ENCODE assay signal across 8 mouse cellular contexts in genomic region chr16:35489793-35490192, GRCm38 (mm10). TPM values are rescaled to one million over a fixed set of nuclear protein-coding genes. Genes with fewer than 3 reads are reported as not detected.
DNase-seq lines count a peak whose midpoint lies in the region; ATAC-seq and TF ChIP-seq lines count a peak whose summit lies in the region.

No protein-coding gene starts in this region.

- TF ChIP-seq CTCF in ES-Bruce4 (IDR thresholded peaks at IDR 0.05; ENCODE audit: low read depth, low read length): no peak

- DNase-seq in cerebellum, adult 9-11 months: peak; percentile 40
- DNase-seq in cerebellum, postnatal 36 days: no peak
- no peak for DNase-seq in embryo, embryonic 11 days
- DNase-seq in right cerebral cortex, adult 2 months (ENCODE audit: low spot score in 2 of 2): no peak

- peaks cover 2% of the 10 kb centered on the region for H3K4me1 ChIP-seq in ES-Bruce4 (ENCODE audit: control insufficient read depth, insufficient read depth, low read length)
- peaks cover 28% of the 10 kb centered on the region for H3K4me1 ChIP-seq in hindbrain, embryonic 12.5 days

- H3K27me3 ChIP-seq in ES-Bruce4 (ENCODE audit: control insufficient read depth, insufficient read depth, low read length, poor library complexity, severe bottlenecking): no peaks in the 10 kb centered on the region
- H3K27me3 ChIP-seq in hindbrain, embryonic 12.5 days: peaks cover 12% of the 10 kb centered on the region; the same call in 1 of the 2 replicates

- peak overlapping the region; percentile 95 for H3K4me2 ChIP-seq in hindbrain, embryonic 12.5 days (replicated peaks)

- no peak for TF ChIP-seq EP300 in ES-Bruce4 (IDR thresholded peaks at IDR 0.05; ENCODE audit: insufficient read depth, low read depth, low read length)

- H3K4me3 ChIP-seq in ES-Bruce4 (ENCODE audit: low read depth, low read length): peak overlapping the region; percentile 78
- H3K4me3 ChIP-seq in hindbrain, embryonic 12.5 days: peak overlapping the region; percentile 71

- no peak overlapping the region for H3K27ac ChIP-seq in ES-Bruce4 (ENCODE audit: insufficient read depth, low read length)
- H3K27ac ChIP-seq in hindbrain, embryonic 12.5 days: no peak overlapping the region

- H3K36me3 ChIP-seq in ES-Bruce4 (ENCODE audit: control insufficient read depth, insufficient read depth, low read length, poor library complexity, severe bottlenecking): no peaks in the 10 kb centered on the region
- no peaks in the 10 kb centered on the region for H3K36me3 ChIP-seq in hindbrain, embryonic 12.5 days

- no peak for ATAC-seq in hindbrain, embryonic 12.5 days (ENCODE audit: low FRiP score)
- peak; percentile 8; the same call in 1 of the 2 replicates for ATAC-seq in megakaryocyte progenitor cell, adult 5-6 weeks (replicated peaks; ENCODE audit: poor library complexity)
- ATAC-seq in CD4-positive, CD25-positive, alpha-beta regulatory T cell, adult 4 months: no peak

- TF ChIP-seq POLR2A in ES-Bruce4 (IDR thresholded peaks at IDR 0.05; ENCODE audit: insufficient read depth, low read length): no peak

- WGBS in hindbrain, embryonic 12.5 days: 11% methylated on average over 10 of the region's 10 CpGs

- peak overlapping the region; percentile 69 for H3K9ac ChIP-seq in ES-Bruce4 (ENCODE audit: low read depth, poor library complexity, severe bottlenecking)
- peak overlapping the region; percentile 67 for H3K9ac ChIP-seq in hindbrain, embryonic 12.5 days

- no peaks in the 10 kb centered on the region for H3K9me3 ChIP-seq in ES-Bruce4 (replicated peaks; ENCODE audit: control insufficient read depth, insufficient read depth, low read length, poor library complexity, severe bottlenecking)
- no peaks in the 10 kb centered on the region for H3K9me3 ChIP-seq in hindbrain, embryonic 12.5 days (replicated peaks)

RNA-seq across cellular contexts. Expression of gene Pdia5, which starts 0.9 kb away (rescaled TPM):
- 20.2 and 25.8 TPM in 2 replicates for polyA plus RNA-seq in ES-Bruce4 (2011; ENCODE audit: insufficient read depth, insufficient read length, low read depth, missing spikeins)
- polyA plus RNA-seq in hindbrain, embryonic 12.5 days (2016; fragmentation: Nextera tagmentation; extraction: Ambion mirVana): 25.5 and 27.6 TPM in 2 replicates
- 25.3 and 27.0 TPM in 2 replicates for total RNA-seq in megakaryocyte progenitor cell, adult 5-6 weeks (2015)
- 9.8 and 10.8 TPM in 2 replicates for total RNA-seq in megakaryocyte progenitor cell, adult 5-6 weeks (2017)
- polyA plus RNA-seq in CD4-positive, CD25-positive, alpha-beta regulatory T cell, adult 4 months (2017; shearing (Covaris generic)): not detected

RNA-seq across cellular contexts. Expression of gene Sema5b, which starts 51.2 kb away (rescaled TPM):
- 1.6 and 4.3 TPM in 2 replicates for polyA plus RNA-seq in ES-Bruce4 (2011; ENCODE audit: insufficient read depth, insufficient read length, low read depth, missing spikeins)
- polyA plus RNA-seq in hindbrain, embryonic 12.5 days (2016; fragmentation: Nextera tagmentation; extraction: Ambion mirVana): 36.7 and 42.9 TPM in 2 replicates
- total RNA-seq in megakaryocyte progenitor cell, adult 5-6 weeks (2015): not detected in 2 replicates
- total RNA-seq in megakaryocyte progenitor cell, adult 5-6 weeks (2017): not detected in 2 replicates
- not detected for polyA plus RNA-seq in CD4-positive, CD25-positive, alpha-beta regulatory T cell, adult 4 months (2017; shearing (Covaris generic))

Comparison
In these comparisons a context has a peak if more than half of its experiments do, and no peak if none do; other contexts are left out.
1. RNA of gene Pdia5, which starts 0.9 kb away (polyA plus RNA-seq): 25.5 to 27.6 TPM in hindbrain, embryonic 12.5 days and 20.2 to 25.8 TPM in ES-Bruce4; not detected in CD4-positive, CD25-positive, alpha-beta regulatory T cell, adult 4 months; every median in the first group is over 10 times any median in the second.